Mouse (Mus musculus): ENCODE measurements around the gene Efemp1. TPM values are rescaled to one million over a fixed set of nuclear protein-coding genes. Genes with fewer than 3 reads are reported as not detected.

Gene Efemp1
- polyA plus RNA-seq (2012; ENCODE audit: insufficient read depth, low replicate concordance), result not detected in 2 replicates

DNA sequence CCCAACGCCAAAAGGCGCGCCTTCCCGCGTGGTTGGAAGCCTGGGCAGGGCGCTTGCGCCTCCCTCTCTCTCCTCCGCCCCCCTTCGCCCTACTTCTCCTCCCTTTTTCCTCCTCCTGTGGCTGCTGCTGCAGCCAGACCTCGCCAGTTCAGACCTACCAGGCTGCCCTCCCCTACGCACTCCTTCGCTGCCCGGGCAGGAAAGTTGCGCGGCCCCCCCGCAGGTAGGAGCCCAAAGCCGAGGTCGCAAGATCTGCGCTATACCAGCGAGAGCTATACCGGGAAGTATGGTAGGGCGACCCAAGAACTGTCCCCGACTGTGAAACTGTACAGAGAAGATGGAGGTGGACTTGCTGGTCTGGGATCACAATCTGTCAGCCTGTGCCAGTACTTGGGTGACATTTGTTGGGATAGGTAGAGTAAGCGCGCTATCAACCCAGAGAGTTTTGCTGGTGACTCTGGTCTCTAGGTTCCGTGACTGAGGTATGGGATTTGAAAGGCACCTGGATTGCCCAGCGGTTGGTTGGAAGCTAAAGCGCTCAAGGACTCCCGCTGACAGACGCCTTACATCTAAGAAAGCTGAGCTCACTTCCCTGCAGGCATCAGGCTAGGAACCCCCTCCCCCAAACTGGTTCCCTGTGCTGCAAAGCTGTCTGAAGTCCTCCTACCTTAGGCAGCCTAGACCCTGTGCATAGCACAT, at the start of gene Efemp1:
TSS of gene Efemp1 (plus strand) at position 103 of the 699 bp plus-strand sequence.
- TF ChIP-seq GATA1 (IDR thresholded peaks at IDR 0.05; ENCODE audit: borderline replicate concordance, low read length) (no peak), FLI1 (IDR thresholded peaks at IDR 0.05; ENCODE audit: low read length) (no peak)

DNA sequence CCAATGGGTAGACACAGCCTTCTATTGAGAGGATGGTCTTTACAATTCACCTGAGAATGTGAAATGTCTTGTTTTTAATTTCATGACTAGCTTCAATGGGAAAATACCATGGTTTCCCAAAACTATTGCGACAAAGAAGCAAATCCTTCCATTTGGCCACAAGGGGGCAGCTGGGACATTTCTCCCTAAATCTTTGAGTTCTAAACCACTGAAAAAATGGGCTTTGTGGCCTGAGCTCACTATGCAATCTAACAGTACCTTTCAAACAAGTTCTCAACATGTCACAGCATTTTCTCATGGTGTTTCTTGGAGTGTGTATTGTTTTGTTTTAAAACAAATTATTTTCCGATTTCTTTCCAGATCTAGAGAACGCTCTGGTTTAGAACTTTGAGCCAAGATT, 44.3 kb upstream of the Efemp1 start:
- Histone ChIP-seq H3K36me3 (replicated peaks; ENCODE audit: low read length) (no peaks in the 10 kb centered on the region), H3K27me3 (replicated peaks) (no peaks in the 10 kb centered on the region), H3K4me1 (no peaks in the 10 kb centered on the region), H3K4me3 (replicated peaks) (no peak overlapping the region), H3K9me3 (no peaks in the 10 kb centered on the region)
- TF ChIP-seq FLI1 (IDR thresholded peaks at IDR 0.05; ENCODE audit: low read length), result no peak
- no peak for TF ChIP-seq GATA1 (IDR thresholded peaks at IDR 0.05; ENCODE audit: borderline replicate concordance, low read length)

More for the DNA sequence above, at the start of gene Efemp1:
- no peaks in the 10 kb centered on the region for H3K4me1 ChIP-seq
- no peak within 1 kb of the TSS for H3K4me3 ChIP-seq (replicated peaks)
- H3K9me3 ChIP-seq, result no peaks in the 10 kb centered on the region
- H3K36me3 ChIP-seq (replicated peaks; ENCODE audit: low read length), result no peaks in the 10 kb centered on the region
- H3K27me3 ChIP-seq (replicated peaks), result peaks cover 11% of the 10 kb centered on the region

DNA sequence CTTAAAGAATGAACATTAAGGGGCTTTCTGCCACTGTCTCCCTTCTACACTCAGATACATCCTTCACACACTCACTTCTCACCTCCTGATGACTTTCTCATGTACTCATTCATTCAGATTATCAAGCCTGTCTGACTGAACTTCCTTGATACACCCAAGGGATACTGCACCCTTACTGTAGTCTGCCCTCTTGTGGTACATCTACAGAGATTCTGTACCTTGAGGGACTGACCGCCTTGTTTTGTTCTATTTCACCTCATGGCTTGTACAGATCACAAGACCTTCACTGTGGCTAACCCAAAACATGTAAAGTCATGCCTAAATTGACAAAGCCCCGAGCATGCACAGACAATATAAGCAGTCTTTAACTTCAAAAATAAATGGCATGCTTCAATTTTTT, 41.1 kb upstream of the Efemp1 start:
- no peaks in the 10 kb centered on the region for H3K4me1 ChIP-seq
- no peaks in the 10 kb centered on the region for H3K9me3 ChIP-seq
- H3K27me3 ChIP-seq (replicated peaks), result no peaks in the 10 kb centered on the region
- no peak overlapping the region for H3K4me3 ChIP-seq (replicated peaks)
- H3K36me3 ChIP-seq (replicated peaks; ENCODE audit: low read length), result no peaks in the 10 kb centered on the region
- TF ChIP-seq FLI1 (IDR thresholded peaks at IDR 0.05; ENCODE audit: low read length) (no peak), GATA1 (IDR thresholded peaks at IDR 0.05; ENCODE audit: borderline replicate concordance, low read length) (no peak)

DNA sequence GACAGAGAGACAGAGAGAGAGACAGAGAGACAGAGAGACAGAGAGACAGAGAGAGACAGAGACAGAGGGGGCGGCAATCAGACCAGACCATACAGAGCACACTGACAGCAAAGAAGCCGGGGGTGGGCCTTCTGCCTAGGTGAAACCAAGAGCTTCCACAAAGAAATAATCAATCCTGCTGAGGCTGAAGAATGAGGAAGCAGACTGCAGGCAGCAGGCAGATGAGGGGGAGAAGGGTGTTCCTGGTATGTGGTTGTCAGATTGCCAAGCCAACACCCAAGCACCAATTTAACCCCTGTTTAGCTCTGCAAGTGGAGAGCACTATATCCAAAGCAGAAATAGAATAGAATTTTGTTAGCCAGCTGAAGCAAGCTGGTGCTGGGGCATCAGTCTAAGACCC, 40.4 kb upstream of the Efemp1 start:
- Histone ChIP-seq H3K36me3 (replicated peaks; ENCODE audit: low read length) (no peaks in the 10 kb centered on the region), H3K9me3 (no peaks in the 10 kb centered on the region)
- TF ChIP-seq GATA1 (IDR thresholded peaks at IDR 0.05; ENCODE audit: borderline replicate concordance, low read length) (no peak), FLI1 (IDR thresholded peaks at IDR 0.05; ENCODE audit: low read length) (no peak)

DNA sequence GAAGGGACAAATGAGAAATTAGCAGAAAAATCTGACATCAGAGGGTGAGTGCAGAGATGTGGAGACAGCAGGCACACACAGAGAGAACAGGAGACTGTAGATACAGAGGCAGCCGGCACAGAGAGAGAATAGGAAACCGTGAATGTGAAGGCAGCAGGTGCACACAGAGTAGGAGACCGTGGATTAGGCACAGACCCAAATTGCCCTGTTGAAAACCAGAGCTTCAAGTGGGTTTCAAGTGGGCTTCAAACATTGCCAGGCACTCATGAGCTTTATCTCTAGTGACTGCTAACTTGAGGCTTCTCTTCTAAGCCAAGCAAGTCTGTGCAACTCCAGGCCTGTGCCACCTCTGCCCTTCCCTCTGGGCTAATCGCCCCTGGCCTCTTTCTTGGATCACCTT, 35.6 kb upstream of the Efemp1 start:
- Histone ChIP-seq H3K27me3 (replicated peaks) (no peaks in the 10 kb centered on the region), H3K36me3 (replicated peaks; ENCODE audit: low read length) (no peaks in the 10 kb centered on the region), H3K9me3 (no peaks in the 10 kb centered on the region), H3K4me1 (no peaks in the 10 kb centered on the region), H3K4me3 (replicated peaks) (no peak overlapping the region)
- TF ChIP-seq FLI1 (IDR thresholded peaks at IDR 0.05; ENCODE audit: low read length) (no peak), GATA1 (IDR thresholded peaks at IDR 0.05; ENCODE audit: borderline replicate concordance, low read length) (no peak)

More for the DNA sequence above, 40.4 kb upstream of the Efemp1 start:
- no peak overlapping the region for H3K4me3 ChIP-seq (replicated peaks)
- H3K27me3 ChIP-seq (replicated peaks), result no peaks in the 10 kb centered on the region
- H3K4me1 ChIP-seq, result no peaks in the 10 kb centered on the region

DNA sequence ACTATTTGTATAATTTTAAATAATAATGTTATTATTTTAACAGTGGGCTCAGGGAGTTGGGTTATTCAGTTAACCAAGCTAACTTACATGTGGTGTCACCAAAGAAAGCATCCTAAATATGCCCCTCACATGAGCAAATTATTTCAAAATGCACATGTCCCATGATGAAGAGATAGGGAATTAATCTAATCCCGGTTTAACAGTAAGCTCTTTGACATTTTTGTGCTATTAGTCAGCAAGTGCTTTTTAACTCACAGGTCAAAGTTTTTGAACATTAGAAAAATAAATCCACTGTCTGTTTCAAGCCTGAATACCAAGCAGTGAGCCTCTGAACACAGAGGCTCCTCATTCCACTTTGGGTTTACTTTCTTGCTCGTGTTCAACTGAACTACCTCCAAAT, 26.1 kb upstream of the Efemp1 start:
- Histone ChIP-seq H3K27me3 (replicated peaks) (no peaks in the 10 kb centered on the region), H3K9me3 (no peaks in the 10 kb centered on the region), H3K36me3 (replicated peaks; ENCODE audit: low read length) (no peaks in the 10 kb centered on the region), H3K4me1 (no peaks in the 10 kb centered on the region), H3K4me3 (replicated peaks) (no peak overlapping the region)
- TF ChIP-seq GATA1 (IDR thresholded peaks at IDR 0.05; ENCODE audit: borderline replicate concordance, low read length), result no peak
- no peak for TF ChIP-seq FLI1 (IDR thresholded peaks at IDR 0.05; ENCODE audit: low read length)

DNA sequence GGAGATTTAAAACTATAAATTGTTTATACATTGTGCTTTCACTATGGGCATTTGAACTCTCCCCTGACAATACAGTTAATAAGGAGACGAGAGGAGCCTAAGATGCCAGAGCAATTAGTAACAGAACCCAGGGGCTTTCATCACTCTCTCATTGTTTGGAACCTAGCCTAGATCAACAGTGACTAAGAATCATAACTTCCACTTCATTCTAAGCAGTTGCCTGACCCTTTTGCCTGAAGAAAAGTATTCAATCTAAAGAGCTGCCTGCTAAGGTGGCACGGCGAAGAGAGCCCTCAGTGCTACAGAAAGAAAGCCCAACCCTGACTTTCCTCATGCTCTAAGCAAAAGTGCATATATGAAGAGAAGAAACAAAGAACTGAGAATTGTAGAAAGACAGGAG, 19.2 kb upstream of the Efemp1 start:
- Histone ChIP-seq H3K27me3 (replicated peaks) (no peaks in the 10 kb centered on the region), H3K9me3 (no peaks in the 10 kb centered on the region), H3K36me3 (replicated peaks; ENCODE audit: low read length) (no peaks in the 10 kb centered on the region), H3K4me3 (replicated peaks) (no peak overlapping the region), H3K4me1 (no peaks in the 10 kb centered on the region)
- TF ChIP-seq GATA1 (IDR thresholded peaks at IDR 0.05; ENCODE audit: borderline replicate concordance, low read length) (no peak), FLI1 (IDR thresholded peaks at IDR 0.05; ENCODE audit: low read length) (no peak)

DNA sequence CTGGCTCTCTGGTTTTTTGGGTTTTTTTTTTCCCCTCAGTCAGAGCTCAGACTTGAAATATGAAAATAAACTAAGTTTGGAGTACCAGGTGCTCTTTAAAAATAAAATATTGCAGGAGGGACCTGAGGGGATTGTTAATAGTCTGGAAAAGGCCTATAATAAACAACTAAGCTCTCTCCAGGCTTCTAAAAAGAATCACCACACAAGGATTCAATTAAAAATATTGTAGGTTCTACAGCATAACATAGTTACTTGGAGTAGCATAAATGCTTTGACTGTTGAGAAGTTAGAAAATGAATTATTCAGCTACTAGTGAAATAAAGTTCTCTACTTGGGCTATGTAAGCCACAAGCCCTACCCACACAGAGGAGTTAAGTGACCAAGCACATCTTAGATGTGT, 17.9 kb upstream of the Efemp1 start:
- TF ChIP-seq GATA1 (IDR thresholded peaks at IDR 0.05; ENCODE audit: borderline replicate concordance, low read length) (no peak), FLI1 (IDR thresholded peaks at IDR 0.05; ENCODE audit: low read length) (no peak)
- Histone ChIP-seq H3K36me3 (replicated peaks; ENCODE audit: low read length) (no peaks in the 10 kb centered on the region), H3K4me1 (no peaks in the 10 kb centered on the region), H3K9me3 (no peaks in the 10 kb centered on the region), H3K4me3 (replicated peaks) (no peak overlapping the region), H3K27me3 (replicated peaks) (no peaks in the 10 kb centered on the region)

DNA sequence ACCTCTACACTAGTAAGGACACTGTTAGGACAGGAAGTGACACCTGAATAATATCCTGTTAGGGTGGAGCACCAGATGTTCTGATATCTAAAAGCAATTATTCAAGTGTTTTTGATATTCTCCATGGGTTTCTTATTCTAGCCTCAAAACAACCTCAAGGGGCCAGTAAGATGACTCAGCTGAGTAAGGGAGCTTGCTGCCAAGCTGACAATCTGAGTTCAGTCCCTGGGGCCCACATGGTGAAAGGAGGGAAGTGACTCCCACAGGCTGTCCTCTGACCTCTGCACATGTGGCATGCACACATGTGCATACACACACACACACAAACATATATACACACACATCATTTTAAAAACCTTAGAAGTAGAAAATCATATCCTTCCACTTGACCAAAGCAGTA, 3.2 kb upstream of the Efemp1 start:
- Histone ChIP-seq H3K36me3 (replicated peaks; ENCODE audit: low read length) (no peaks in the 10 kb centered on the region), H3K27me3 (replicated peaks) (peaks cover 11% of the 10 kb centered on the region), H3K4me3 (replicated peaks) (no peak overlapping the region), H3K4me1 (no peaks in the 10 kb centered on the region), H3K9me3 (no peaks in the 10 kb centered on the region)
- no peak for TF ChIP-seq GATA1 (IDR thresholded peaks at IDR 0.05; ENCODE audit: borderline replicate concordance, low read length)
- no peak for TF ChIP-seq FLI1 (IDR thresholded peaks at IDR 0.05; ENCODE audit: low read length)

DNA sequence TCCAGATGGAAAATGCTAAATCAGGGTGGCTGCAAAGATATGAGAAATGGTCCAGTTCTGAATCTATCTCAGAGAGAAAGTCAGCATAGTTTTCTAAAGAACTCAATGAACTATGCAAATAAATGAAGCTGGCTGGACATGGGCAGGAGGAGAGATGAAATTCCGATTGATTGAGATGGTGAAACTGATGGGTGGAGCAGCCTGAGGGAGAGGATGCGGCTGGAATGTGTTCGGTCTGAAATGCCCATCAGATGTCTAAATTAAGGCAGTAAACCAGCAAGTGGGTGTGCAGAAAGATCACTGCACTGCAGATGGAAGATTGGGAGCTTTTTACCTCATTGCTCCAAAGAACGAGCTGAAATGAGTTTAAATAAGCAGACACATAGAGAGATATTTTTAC, 1.4 kb upstream of the Efemp1 start:
- Histone ChIP-seq H3K4me1 (no peaks in the 10 kb centered on the region), H3K36me3 (replicated peaks; ENCODE audit: low read length) (no peaks in the 10 kb centered on the region), H3K27me3 (replicated peaks) (peaks cover 11% of the 10 kb centered on the region), H3K4me3 (replicated peaks) (no peak overlapping the region), H3K9me3 (no peaks in the 10 kb centered on the region)
- no peak for TF ChIP-seq FLI1 (IDR thresholded peaks at IDR 0.05; ENCODE audit: low read length)
- TF ChIP-seq GATA1 (IDR thresholded peaks at IDR 0.05; ENCODE audit: borderline replicate concordance, low read length), result no peak
